Mouse (Mus musculus) cerebellum, adult 8-10 months (tissue): ENCODE measurements at regions not wholly inside any gene's neighbourhood (a gene's known extent, or its start where the extent isn't known, plus 50 kb on each side); places are given as distances from the start of the nearest gene placed in this dataset.

ENCODE experiments used
- DNase-seq: peaks from one replicate; pipeline ENCODE4 v3.0.0; 2022

DNA sequence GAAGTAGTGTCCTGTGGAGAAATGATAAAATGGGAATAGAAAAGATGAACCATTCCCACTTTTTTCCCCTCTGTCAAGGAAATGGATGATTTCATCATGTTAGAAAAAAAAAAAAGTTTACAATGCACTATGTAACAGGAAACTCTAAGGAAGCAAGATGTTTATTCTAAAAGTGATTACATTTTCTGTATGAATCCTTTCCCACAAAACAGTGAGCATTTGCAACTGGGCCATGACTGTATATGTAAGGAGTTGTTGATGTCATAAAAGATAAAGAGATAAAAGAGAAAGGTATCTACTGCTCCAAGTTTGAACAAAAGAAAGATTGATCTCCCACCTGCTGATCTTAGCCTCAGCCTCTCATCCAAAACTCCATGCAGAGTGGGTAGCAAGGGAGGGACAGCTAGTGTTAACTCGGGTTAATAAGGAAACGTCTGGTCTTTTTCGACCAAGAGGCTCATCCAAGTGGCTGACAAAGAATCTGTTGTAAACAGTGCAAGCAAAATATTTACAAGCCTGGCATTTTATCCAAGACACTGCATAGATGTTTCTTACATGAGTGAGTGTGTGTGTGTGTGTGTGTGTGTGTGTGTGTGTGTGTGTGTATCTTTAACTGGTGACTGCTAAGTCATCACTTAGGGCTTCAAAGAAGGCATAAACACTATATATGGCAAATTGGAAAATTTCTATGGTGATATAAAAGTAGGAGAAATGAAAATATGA lies 213.3 kb downstream of the Gm9733 start:
- DNase-seq = no peak

- no peak for DNase-seq
Measured at GRCm38 (mm10) chr3:15126736-15127135, 205.4 kb downstream of the Gm9733 start.

DNA sequence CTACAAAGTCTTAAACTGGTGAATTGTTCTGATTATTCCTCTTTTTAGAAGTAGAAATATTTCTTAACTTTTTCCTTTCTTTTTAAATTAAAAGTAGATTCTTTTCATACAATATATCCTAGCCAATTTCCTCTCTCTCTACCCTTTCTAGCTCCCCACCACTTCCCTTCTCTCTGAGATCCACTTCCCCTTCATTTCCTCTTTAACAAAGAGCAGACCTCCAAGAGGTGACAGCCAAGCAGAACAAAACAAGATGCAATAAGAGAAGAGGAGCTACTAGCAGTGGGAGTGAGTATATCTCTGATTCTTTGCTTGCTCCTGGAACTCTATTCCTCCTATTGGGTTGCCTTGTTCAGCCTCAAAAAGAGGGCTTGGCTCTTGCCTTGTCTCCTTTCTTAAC lies 203.7 kb downstream of the Gm9733 start:
- DNase-seq = no peak

- no peak for DNase-seq
Measured at GRCm38 (mm10) chr3:15128960-15129359, 203.1 kb downstream of the Gm9733 start.

DNA sequence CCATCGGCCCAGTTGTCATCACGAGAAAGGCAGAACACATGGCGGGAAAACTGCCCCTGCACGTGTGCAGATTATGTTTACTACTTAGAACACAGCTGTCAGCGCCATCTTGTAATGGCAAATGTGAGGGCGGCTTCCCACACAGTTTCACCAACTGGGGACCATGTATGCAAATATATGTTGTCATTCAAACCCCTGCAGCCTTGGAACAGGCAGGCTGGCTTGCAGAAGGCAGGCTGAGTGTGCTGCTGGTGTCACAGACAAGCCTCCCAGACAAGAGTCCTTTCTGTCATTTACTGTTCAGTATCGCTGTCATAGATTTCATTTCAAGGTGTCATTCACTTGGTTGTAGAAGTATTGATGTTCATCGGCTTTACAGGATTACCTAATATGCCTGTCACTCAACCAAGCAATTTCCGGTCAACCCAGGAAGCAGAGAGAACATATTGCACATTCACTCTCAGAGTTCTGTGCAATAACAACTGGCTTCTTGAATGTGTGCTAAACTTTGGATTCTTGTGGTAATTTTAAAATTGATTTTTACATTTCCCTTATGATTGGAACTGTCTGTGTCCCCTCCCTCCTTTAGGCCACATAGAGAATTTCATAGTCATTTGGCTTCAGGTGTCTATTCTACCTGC lies 202.3 kb downstream of the Gm9733 start:
- DNase-seq = no peak

DNA sequence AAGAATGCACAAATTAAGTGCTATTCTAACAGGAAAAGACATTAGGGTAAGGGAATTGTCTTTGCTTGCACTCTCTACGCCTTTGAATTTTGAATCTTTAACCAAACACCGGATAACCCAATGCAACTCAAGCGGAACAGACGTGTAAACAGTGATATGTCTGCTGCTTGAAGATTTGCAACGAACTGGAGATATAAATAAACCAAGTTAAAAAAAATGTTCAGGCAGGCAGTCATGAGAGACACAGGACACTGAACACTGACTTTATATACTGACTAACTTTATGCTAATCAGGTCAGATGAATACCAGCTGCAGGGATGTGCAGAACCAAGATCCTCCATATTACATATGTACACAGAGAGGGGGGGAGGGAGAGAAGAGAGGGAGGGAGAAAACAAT lies 200.0 kb downstream of the Gm9733 start:
- no peak for DNase-seq

DNA sequence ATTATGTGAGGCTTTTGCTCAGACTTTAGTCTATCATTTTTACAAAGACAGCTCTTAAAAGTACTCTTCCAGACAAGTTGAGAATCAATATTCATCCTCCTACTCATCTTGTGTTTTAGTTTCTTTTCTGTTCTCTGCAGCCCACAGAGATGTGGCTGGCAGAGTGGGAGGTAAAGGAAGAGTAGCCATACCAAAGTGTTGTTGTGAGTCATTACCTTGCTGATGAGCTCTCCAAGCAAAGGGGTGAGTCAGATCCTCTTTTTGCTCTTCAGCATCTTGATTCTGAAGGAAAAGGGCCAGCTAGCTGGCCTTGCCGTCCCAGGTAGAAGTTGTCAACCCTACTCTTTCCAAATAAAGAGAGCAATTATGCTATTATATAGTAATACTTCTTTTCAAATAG lies 192.6 kb downstream of the Gm9733 start:
- no peak for DNase-seq

GRCm38 (mm10) chr3:15153710-15154109 lies 178.4 kb downstream of the Gm9733 start:
- DNase-seq = no peak

DNA sequence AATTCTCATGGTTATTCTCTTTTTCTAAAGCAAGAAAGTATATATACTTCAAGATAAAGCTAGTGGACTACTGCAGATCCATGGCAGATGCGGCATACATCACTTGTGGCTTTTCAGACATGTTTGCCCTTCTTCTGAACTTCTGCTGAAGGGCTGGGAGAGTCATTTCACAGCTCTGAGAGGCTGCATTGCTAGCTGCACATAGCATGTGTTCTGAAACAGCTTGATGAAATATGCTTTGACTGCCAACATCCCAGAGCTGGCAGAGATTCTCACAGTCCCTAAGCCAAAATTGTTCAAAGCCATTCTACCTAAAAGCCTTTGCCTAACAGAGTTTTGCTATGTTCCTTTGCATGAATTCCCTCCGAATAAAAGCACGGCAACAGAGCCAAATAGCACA lies 177.9 kb downstream of the Gm9733 start:
- DNase-seq = peak; percentile 64

DNA sequence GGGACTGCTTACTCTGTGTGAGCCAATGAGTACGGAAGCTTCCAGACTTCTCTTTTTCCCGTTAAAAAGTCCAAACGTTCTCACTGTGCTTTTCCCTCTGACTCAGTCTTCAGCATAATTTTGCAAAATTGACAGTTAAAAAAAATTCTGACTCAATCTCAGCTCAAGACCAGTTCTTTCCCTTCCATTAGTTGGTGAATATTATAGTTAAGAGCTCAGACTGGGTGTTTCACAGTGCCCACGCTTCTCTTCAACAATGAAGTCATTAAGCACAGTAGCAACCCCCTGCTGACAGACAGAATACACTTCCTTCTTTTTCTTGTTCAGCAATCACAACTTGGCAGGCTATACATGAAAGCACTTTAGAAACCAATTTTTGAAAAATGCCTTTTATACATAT lies 175.4 kb downstream of the Gm9733 start:
- DNase-seq = peak; percentile 1

DNA sequence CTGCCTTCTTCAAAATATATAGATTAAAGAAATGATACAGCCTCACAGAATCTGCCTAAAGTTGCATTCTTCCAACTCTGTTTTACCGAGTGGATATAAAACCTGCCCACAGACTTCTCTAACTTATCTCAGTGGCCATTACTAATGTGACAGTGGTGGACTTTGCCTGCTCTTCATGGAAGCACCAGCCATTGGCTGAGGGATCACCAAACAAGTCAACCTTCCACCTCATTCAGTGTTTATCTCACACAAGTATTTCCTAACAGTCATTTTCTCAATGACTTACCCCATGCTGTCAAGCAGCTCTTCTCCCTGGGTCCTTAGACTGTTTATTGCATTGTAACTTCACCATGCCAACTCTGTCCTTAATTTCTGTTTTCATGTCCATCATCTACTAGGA lies 174.3 kb downstream of the Gm9733 start:
- DNase-seq = no peak

DNA sequence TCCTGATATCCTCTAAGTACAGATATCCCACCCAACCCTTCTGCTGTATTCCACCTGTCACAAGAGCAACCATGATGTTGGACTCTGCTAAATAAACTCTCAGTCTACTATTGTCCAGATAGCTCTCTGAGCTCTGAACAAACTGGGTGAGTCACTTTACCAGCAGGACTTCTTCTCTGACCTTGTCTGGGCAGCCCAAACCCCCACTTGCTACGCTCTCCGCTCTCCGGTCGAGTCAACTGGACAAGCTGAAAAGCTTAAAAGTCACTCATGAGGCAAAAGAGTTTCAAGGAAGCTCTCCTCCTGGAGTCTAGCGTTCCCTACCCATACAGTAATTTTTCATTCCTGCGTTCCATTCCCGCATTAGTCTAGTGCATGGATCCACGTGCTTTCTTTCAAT lies 173.2 kb downstream of the Gm9733 start:
- no peak for DNase-seq

- no peak for DNase-seq
Measured at GRCm38 (mm10) chr3:15159965-15160714, 172.0 kb downstream of the Gm9733 start.

GRCm38 (mm10) chr3:15175811-15176210 lies 156.3 kb downstream of the Gm9733 start:
- no peak for DNase-seq

DNA sequence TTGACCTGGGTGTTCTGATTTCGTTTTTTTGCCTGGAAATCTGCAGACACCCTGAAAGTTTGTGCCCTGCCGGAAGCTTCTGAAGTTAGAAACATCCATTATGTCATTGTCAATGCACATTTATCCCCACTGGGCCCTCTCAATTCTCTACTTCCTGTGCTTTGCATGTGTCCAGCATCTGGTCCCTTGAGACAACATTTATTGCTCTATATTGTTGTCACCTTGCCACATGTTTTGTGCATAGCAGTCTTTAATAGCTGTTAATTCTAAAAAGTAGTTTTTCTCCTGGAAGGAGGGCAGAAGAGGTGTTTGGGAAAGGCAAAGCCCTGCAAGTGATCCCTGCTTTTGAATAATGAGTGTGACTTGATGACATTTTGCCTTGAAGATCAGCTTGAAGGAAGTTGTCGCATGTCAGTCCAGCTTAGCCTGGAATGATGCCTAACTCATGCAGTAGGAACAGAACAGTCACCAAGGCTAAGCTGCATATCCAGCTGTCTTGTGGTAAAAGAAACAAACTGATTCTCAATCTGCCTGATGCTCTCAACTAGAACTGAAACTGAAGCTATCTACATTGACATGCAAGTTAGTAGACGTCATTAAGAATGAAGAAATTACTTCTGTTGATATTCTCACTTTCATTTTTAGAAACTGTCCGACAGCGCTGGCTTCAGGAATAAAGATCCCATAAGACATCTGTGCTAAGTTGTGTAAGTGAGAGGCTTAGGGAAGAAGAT lies 152.9 kb downstream of the Gm9733 start:
- DNase-seq = no peak

DNA sequence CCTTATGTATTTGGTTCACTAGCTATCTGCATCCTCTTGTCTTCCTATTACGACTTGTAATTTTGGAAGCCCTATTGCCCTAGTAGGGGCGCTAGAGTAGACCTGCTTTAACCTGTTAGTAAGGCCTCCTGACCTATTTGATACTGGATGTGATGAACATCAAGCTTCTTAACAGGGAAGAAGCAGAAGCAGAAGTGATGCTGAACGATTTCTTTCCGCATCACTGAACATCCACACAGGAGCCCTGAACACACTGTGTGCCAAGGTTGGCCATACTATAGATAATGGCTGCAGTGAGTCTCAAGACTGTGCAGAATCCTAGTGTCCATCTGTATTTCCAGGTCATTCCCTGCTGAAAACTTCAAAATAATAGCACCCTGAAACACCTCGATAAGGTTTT lies 151.0 kb downstream of the Gm9733 start:
- no peak for DNase-seq

DNA sequence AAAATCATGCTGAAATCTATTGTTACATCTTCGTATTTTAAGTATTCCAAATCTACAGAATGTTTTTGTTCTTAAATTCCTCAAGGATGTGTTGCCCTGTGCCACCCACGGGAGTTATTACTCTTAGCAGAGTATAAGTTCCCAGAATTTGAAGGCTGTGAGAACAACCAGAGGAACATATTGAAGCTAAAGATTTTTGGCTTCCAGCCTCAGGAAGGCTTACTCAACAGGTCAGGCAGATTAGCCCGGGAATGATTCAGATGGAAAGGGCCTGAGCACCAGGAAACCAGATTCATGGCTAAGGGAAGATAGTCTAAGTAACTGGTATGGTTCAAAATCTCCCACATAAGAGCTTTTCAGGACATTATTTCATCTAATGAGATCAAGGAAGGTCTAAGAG lies 145.4 kb downstream of the Gm9733 start:
- DNase-seq = no peak

DNA sequence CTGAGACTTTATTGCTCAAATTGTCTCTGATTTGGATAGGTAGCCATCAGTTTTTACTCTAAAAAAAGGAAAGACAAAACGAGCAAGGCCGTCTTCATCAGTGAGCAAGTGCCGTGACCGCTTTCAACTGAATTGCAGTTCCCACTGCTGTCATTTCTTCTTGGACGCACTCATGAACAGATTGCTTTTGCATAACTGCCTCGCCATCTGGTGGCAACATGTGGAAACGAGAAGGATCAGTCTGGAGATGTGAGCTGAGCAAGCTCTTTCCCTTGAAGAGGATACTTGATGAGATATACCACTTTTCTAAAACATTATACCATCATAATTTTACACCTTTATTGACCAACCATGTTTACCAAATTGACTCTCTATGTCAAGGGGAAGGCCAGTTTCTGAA lies 137.7 kb downstream of the Gm9733 start:
- peak; percentile 61 for DNase-seq

GRCm38 (mm10) chr3:15196101-15196500 lies 136.0 kb downstream of the Gm9733 start:
- DNase-seq = no peak

GRCm38 (mm10) chr3:15198086-15198485 lies 134.0 kb downstream of the Gm9733 start:
- no peak for DNase-seq

- DNase-seq = no peak
Measured at GRCm38 (mm10) chr3:15200309-15200708, 131.8 kb downstream of the Gm9733 start.

DNA sequence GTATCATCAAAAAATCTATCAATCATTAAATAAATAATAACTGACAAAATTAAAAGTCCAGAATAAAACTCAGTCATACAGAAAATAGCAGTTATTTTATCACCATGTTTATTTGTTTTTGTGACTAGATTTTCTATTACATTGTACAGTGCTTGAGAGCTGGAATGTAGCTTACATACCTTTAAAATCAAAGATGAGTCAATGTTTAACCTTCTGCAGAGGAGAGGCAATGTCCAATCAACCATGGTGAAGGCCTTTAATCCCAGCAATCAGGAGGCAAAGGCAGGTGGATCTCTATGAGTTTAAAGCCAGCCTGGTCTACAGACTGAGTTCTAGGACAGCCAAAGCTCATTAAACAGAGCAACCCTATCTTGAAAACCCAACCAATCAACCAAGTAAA lies 131.1 kb downstream of the Gm9733 start:
- DNase-seq = no peak

DNA sequence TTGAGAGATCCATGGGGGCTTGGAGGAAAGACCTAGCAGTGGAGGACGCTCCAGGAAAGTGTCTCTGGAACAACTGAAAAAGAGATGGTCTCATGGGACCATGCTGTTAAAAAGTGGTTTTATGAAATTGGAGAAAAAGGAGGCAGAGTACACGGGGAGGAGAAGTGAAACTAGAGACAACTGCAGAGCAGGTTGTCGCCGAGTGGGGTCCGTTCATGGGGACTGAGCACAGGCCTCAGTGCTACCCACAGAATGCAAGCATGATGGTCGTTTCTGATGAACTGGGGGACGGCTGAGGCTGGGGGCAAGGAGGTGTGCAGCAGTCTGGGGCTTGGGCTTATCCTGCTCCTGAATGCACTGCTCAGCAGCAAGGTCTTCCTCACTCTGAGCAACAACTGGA lies 129.3 kb downstream of the Gm9733 start:
- DNase-seq = no peak
